Mouse (Mus musculus): ENCODE measurements around the gene Rgs7. TPM values are rescaled to one million over a fixed set of nuclear protein-coding genes. Genes with fewer than 3 reads are reported as not detected.

The Rgs7 gene
- polyA plus RNA-seq, 1 experiment, result 0.54 TPM

GRCm38 (mm10) chr1:175097014-175097413 is 395.3 kb downstream of the Rgs7 start:
- H3K27me3 ChIP-seq (ENCODE audit: control insufficient read depth, insufficient read depth, low read length), result no peaks in the 10 kb centered on the region
- DNase-seq, result no peak
- H3K4me3 ChIP-seq (ENCODE audit: control insufficient read depth, insufficient read depth, low read length), result no peak overlapping the region
- no peaks in the 10 kb centered on the region for H3K36me3 ChIP-seq (ENCODE audit: control insufficient read depth, insufficient read depth, low read length)
- H3K4me1 ChIP-seq (replicated peaks; ENCODE audit: control insufficient read depth, insufficient read depth, low read length), result no peaks in the 10 kb centered on the region
- no peak for TF ChIP-seq POLR2A (IDR thresholded peaks at IDR 0.05; ENCODE audit: control insufficient read depth, extremely low read depth, insufficient read depth, low read length, poor library complexity)
- no peak for TF ChIP-seq CTCF (IDR thresholded peaks at IDR 0.05; ENCODE audit: borderline replicate concordance, control insufficient read depth, extremely low read depth, insufficient read depth, low read length, poor library complexity)
- 53% methylated on average over 3 of the region's 3 CpGs for WGBS
- no peak overlapping the region for H3K27ac ChIP-seq (ENCODE audit: control insufficient read depth, insufficient read depth, low read length)

GRCm38 (mm10) chr1:175082104-175082503 is 410.2 kb downstream of the Rgs7 start:
- Histone ChIP-seq H3K27ac (ENCODE audit: control insufficient read depth, insufficient read depth, low read length) (no peak overlapping the region), H3K36me3 (ENCODE audit: control insufficient read depth, insufficient read depth, low read length) (no peaks in the 10 kb centered on the region), H3K27me3 (ENCODE audit: control insufficient read depth, insufficient read depth, low read length) (no peaks in the 10 kb centered on the region), H3K4me3 (ENCODE audit: control insufficient read depth, insufficient read depth, low read length) (no peak overlapping the region), H3K4me1 (replicated peaks; ENCODE audit: control insufficient read depth, insufficient read depth, low read length) (no peaks in the 10 kb centered on the region)
- WGBS, result 88% methylated on average over 1 of the region's 1 CpGs
- TF ChIP-seq CTCF (IDR thresholded peaks at IDR 0.05; ENCODE audit: borderline replicate concordance, control insufficient read depth, extremely low read depth, insufficient read depth, low read length, poor library complexity) (no peak), POLR2A (IDR thresholded peaks at IDR 0.05; ENCODE audit: control insufficient read depth, extremely low read depth, insufficient read depth, low read length, poor library complexity) (no peak)
- DNase-seq, result no peak

DNA sequence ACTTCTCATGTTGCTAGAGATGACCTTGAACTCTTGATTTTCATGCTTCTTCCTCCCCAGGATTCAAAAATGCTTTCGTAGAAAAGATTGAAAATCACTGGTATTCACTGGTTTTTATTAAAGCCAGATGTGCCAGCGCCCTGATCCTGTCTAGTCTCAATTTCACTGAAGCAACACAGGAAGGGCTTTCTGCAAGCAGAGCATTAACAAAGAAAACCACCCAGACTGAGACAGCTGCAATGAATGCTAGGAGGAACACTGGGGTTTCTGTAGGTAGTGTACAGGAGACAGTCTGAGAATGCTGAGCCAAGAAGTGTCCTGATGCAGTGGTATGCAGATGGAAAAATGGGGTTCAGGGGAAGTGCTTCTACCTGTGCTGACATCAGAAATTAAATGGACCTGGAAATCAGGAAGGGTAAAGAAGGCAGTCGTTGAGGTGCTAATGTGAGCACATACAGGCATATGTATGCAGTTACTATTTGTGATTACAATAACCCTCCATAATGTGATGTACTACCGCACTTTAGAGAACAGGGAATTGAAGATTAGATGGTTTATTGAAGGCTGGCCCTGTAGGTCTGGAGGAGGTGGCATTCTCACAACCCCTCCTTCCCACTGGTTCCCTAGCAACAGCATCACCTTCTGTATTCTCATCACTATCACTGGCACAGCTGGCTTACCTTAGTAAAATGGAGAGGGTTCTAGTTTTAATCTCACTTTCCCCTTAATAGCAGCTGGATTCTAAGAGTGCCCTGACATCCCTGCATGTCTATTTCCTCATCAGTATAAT is 412.3 kb downstream of the Rgs7 start:
- WGBS, result 88% methylated on average over 4 of the region's 4 CpGs
- TF ChIP-seq POLR2A (IDR thresholded peaks at IDR 0.05; ENCODE audit: control insufficient read depth, extremely low read depth, insufficient read depth, low read length, poor library complexity), result no peak
- TF ChIP-seq CTCF (IDR thresholded peaks at IDR 0.05; ENCODE audit: borderline replicate concordance, control insufficient read depth, extremely low read depth, insufficient read depth, low read length, poor library complexity), result no peak
- no peaks in the 10 kb centered on the region for H3K4me1 ChIP-seq (replicated peaks; ENCODE audit: control insufficient read depth, insufficient read depth, low read length)
- no peak overlapping the region for H3K4me3 ChIP-seq (ENCODE audit: control insufficient read depth, insufficient read depth, low read length)
- no peaks in the 10 kb centered on the region for H3K27me3 ChIP-seq (ENCODE audit: control insufficient read depth, insufficient read depth, low read length)
- no peaks in the 10 kb centered on the region for H3K36me3 ChIP-seq (ENCODE audit: control insufficient read depth, insufficient read depth, low read length)
- DNase-seq, result no peak
- no peak overlapping the region for H3K27ac ChIP-seq (ENCODE audit: control insufficient read depth, insufficient read depth, low read length)

DNA sequence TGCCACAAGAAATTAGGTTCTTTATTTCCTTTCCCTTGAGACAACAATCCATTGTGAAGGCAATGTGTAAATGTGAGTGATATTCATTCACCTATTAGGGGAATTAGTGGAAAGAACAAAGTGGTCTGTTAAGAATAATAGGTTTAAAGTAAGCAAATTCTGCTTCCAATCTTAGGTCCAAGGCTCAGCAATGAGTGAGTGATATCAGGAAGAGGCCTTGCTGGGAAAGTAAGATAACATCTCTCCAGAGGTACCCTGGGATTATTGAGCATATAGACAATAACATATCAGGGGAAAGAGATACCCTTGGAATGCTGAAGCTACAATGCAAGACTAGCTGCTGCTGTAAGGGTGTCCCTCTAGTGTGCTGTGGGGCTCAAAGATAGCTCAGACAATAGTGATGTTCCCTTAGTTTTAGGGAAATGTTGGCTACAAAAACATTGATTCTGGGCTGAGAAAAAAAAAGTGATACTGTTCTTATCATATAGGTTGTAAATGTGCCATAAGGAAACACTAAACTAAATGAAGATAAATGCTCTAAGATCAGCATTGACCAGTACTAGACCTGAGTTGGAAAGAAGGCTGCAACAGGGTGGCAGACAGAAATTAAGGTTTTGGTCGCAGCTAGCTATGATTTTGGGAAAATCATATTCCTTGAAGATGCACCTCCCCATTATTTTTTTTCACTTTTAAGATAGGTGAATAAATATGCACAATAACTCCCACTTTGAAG is 418.6 kb downstream of the Rgs7 start:
- 91% methylated on average over 1 of the region's 1 CpGs for WGBS
- DNase-seq, result no peak
- TF ChIP-seq POLR2A (IDR thresholded peaks at IDR 0.05; ENCODE audit: control insufficient read depth, extremely low read depth, insufficient read depth, low read length, poor library complexity) (no peak), CTCF (IDR thresholded peaks at IDR 0.05; ENCODE audit: borderline replicate concordance, control insufficient read depth, extremely low read depth, insufficient read depth, low read length, poor library complexity) (no peak)
- Histone ChIP-seq H3K4me3 (ENCODE audit: control insufficient read depth, insufficient read depth, low read length) (no peak overlapping the region), H3K27me3 (ENCODE audit: control insufficient read depth, insufficient read depth, low read length) (no peaks in the 10 kb centered on the region), H3K36me3 (ENCODE audit: control insufficient read depth, insufficient read depth, low read length) (no peaks in the 10 kb centered on the region), H3K4me1 (replicated peaks; ENCODE audit: control insufficient read depth, insufficient read depth, low read length) (no peaks in the 10 kb centered on the region), H3K27ac (ENCODE audit: control insufficient read depth, insufficient read depth, low read length) (no peak overlapping the region)

- TF ChIP-seq CTCF (IDR thresholded peaks at IDR 0.05; ENCODE audit: borderline replicate concordance, control insufficient read depth, extremely low read depth, insufficient read depth, low read length, poor library complexity) (no peak), POLR2A (IDR thresholded peaks at IDR 0.05; ENCODE audit: control insufficient read depth, extremely low read depth, insufficient read depth, low read length, poor library complexity) (no peak)
- Histone ChIP-seq H3K36me3 (ENCODE audit: control insufficient read depth, insufficient read depth, low read length) (no peaks in the 10 kb centered on the region), H3K27ac (ENCODE audit: control insufficient read depth, insufficient read depth, low read length) (no peak overlapping the region), H3K4me3 (ENCODE audit: control insufficient read depth, insufficient read depth, low read length) (no peak overlapping the region), H3K4me1 (replicated peaks; ENCODE audit: control insufficient read depth, insufficient read depth, low read length) (no peaks in the 10 kb centered on the region), H3K27me3 (ENCODE audit: control insufficient read depth, insufficient read depth, low read length) (no peaks in the 10 kb centered on the region)
- DNase-seq, result no peak
- 92% methylated on average over 4 of the region's 4 CpGs for WGBS
Observed at GRCm38 (mm10) chr1:175069758-175070290, 422.5 kb downstream of the Rgs7 start.

DNA sequence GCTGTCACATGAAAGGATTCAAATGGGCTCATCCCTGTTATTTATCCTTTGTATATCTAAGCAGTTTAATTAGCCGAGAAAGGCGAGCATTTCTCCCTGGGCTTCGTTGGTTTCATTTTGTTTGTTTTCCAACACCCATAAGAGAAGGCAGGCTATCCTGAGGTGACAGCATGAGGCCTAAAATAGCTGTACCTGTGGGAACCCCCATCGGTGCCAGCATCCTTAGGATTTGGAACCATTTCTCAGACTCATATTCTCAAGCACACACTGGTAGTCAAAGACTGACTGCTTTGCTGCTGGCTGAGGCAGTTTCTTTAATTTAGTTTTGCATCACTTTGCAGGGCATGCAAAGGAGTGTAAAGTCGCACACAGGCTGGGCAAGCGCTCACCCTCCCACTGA is 443.2 kb downstream of the Rgs7 start:
- TF ChIP-seq CTCF (IDR thresholded peaks at IDR 0.05; ENCODE audit: borderline replicate concordance, control insufficient read depth, extremely low read depth, insufficient read depth, low read length, poor library complexity) (no peak), POLR2A (IDR thresholded peaks at IDR 0.05; ENCODE audit: control insufficient read depth, extremely low read depth, insufficient read depth, low read length, poor library complexity) (no peak)
- Histone ChIP-seq H3K4me1 (replicated peaks; ENCODE audit: control insufficient read depth, insufficient read depth, low read length) (no peaks in the 10 kb centered on the region), H3K4me3 (ENCODE audit: control insufficient read depth, insufficient read depth, low read length) (no peak overlapping the region), H3K27me3 (ENCODE audit: control insufficient read depth, insufficient read depth, low read length) (no peaks in the 10 kb centered on the region), H3K36me3 (ENCODE audit: control insufficient read depth, insufficient read depth, low read length) (no peaks in the 10 kb centered on the region), H3K27ac (ENCODE audit: control insufficient read depth, insufficient read depth, low read length) (no peak overlapping the region)
- WGBS, result 91% methylated on average over 6 of the region's 6 CpGs
- no peak for DNase-seq
